Comparison of ENCODE assay signal across 24 mouse cellular contexts in genomic region chr11:62890796-62891195, GRCm38 (mm10). TPM values are rescaled to one million over a fixed set of nuclear protein-coding genes. Genes with fewer than 3 reads are reported as not detected.
DNase-seq lines count a peak whose midpoint lies in the region; ATAC-seq and TF ChIP-seq lines count a peak whose summit lies in the region.
"Had no signal": no experiment of that assay in that cellular context is flagged by ENCODE, and none has a peak within 500 bp of the region (broad histone marks: within the 10 kb centered on the region; RNA-seq: fewer than 3 reads in every experiment).

No protein-coding gene starts in this region.

- H3K9ac ChIP-seq in midbrain, embryonic 11.5 days (ENCODE audit: low read length): no peak overlapping the region
- no peak overlapping the region for H3K9ac ChIP-seq in midbrain, postnatal 0 days (replicated peaks; ENCODE audit: low read length, poor library complexity, severe bottlenecking)
- H3K9ac ChIP-seq: embryonic facial prominence, embryonic 12.5 days; embryonic facial prominence, embryonic 15.5 days; forebrain, embryonic 12.5 days had no signal

- no peak for ATAC-seq in midbrain, embryonic 11.5 days (ENCODE audit: low FRiP score)
- no peak for ATAC-seq in midbrain, postnatal 0 days (ENCODE audit: low FRiP score)
- ATAC-seq: forebrain, embryonic 14.5 days; forebrain, embryonic 16.5 days had no signal

- H3K27me3 ChIP-seq in midbrain, embryonic 11.5 days (ENCODE audit: control insufficient read depth, insufficient read depth, low read length): no peaks in the 10 kb centered on the region
- H3K27me3 ChIP-seq in midbrain, postnatal 0 days (ENCODE audit: insufficient read depth, low read length): no peaks in the 10 kb centered on the region
- H3K27me3 ChIP-seq: embryonic facial prominence, embryonic 12.5 days; embryonic facial prominence, embryonic 15.5 days; forebrain, embryonic 12.5 days had no signal

- no peaks in the 10 kb centered on the region for H3K4me1 ChIP-seq in midbrain, embryonic 11.5 days (ENCODE audit: control insufficient read depth, insufficient read depth, low read length)
- H3K4me1 ChIP-seq in midbrain, postnatal 0 days (ENCODE audit: insufficient read depth, low read length): no peaks in the 10 kb centered on the region
- H3K4me1 ChIP-seq: embryonic facial prominence, embryonic 12.5 days; forebrain, embryonic 10.5 days; forebrain, embryonic 12.5 days had no signal

- no peak for TF ChIP-seq CTCF in layer of hippocampus, adult 2 months (conservative IDR thresholded peaks at IDR 0.05)
- TF ChIP-seq CTCF in midbrain, postnatal 0 days (IDR thresholded peaks at IDR 0.05): no peak

- no peaks in the 10 kb centered on the region for H3K9me3 ChIP-seq in midbrain, embryonic 11.5 days (ENCODE audit: control insufficient read depth, low read length)
- no peaks in the 10 kb centered on the region for H3K9me3 ChIP-seq in midbrain, postnatal 0 days (ENCODE audit: low read length)
- H3K9me3 ChIP-seq: embryonic facial prominence, embryonic 12.5 days; embryonic facial prominence, embryonic 15.5 days; forebrain, embryonic 10.5 days; forebrain, embryonic 12.5 days had no signal

- H3K4me3 ChIP-seq in layer of hippocampus, adult 2 months: no peak overlapping the region
- H3K4me3 ChIP-seq in midbrain, embryonic 11.5 days (ENCODE audit: low read depth, low read length): no peak overlapping the region
- H3K4me3 ChIP-seq in midbrain, postnatal 0 days (ENCODE audit: low read depth, low read length): no peak overlapping the region
- H3K4me3 ChIP-seq: embryonic facial prominence, embryonic 12.5 days; embryonic facial prominence, embryonic 15.5 days; erythroblast, embryonic 14.5 days; forebrain, embryonic 10.5 days; forebrain, embryonic 12.5 days had no signal

- WGBS in midbrain, embryonic 11.5 days: 93% methylated on average over 4 of the region's 4 CpGs
- 80% methylated on average over 4 of the region's 4 CpGs for WGBS in midbrain, postnatal 0 days

- H3K36me3 ChIP-seq in midbrain, embryonic 11.5 days (ENCODE audit: control insufficient read depth, insufficient read depth, low read length): no peaks in the 10 kb centered on the region
- H3K36me3 ChIP-seq in midbrain, postnatal 0 days (ENCODE audit: insufficient read depth, low read length): peaks cover 17% of the 10 kb centered on the region

- DNase-seq in layer of hippocampus, adult 2 months (ENCODE audit: low spot score in 2 of 2): peak in 1 of 2 experiments; percentile 5
- no peak for DNase-seq in layer of hippocampus, adult 9-10 months (ENCODE audit: low spot score)
- peak; percentile 38 for DNase-seq in lung, postnatal 10 days
- DNase-seq in lung, postnatal 25 days (ENCODE audit: low spot score): no peak
- peak; percentile 64 for DNase-seq in midbrain, embryonic 11.5 days (ENCODE audit: low spot score, missing footprints)
- DNase-seq in midbrain, postnatal 0 days (ENCODE audit: low spot score): no peak
- DNase-seq: adrenal gland, adult 2 months; adrenal gland, postnatal 10 days; adrenal gland, postnatal 25 days; cerebellum, adult 11 months; cerebellum, adult 18-20 months; cerebellum, adult 8-10 months; cerebellum, adult 9-11 months; cerebellum, postnatal 14 days; cerebellum, postnatal 36 days; embryo, embryonic 11 days had no signal

- H3K27ac ChIP-seq in layer of hippocampus, adult 2 months: peak overlapping the region; percentile 40; the same call in 1 of the 2 replicates
- no peak overlapping the region for H3K27ac ChIP-seq in midbrain, embryonic 11.5 days (ENCODE audit: low read depth, low read length)
- H3K27ac ChIP-seq in midbrain, postnatal 0 days (ENCODE audit: low read depth, low read length): no peak overlapping the region
- H3K27ac ChIP-seq: embryonic facial prominence, embryonic 12.5 days; embryonic facial prominence, embryonic 15.5 days; forebrain, embryonic 10.5 days; forebrain, embryonic 12.5 days had no signal

- H3K4me2 ChIP-seq in midbrain, embryonic 11.5 days: no peak overlapping the region
- H3K4me2 ChIP-seq in midbrain, postnatal 0 days (ENCODE audit: low read depth, low read length, poor library complexity, severe bottlenecking): no peak overlapping the region
- H3K4me2 ChIP-seq: embryonic facial prominence, embryonic 12.5 days; embryonic facial prominence, embryonic 15.5 days; forebrain, embryonic 12.5 days had no signal

RNA-seq across cellular contexts. Expression of gene Tvp23b, which starts 11.5 kb away (rescaled TPM):
- total RNA-seq in layer of hippocampus, adult 2 months (2021): 10 to 100 TPM; 27.6 to 30.5 TPM
- polyA plus RNA-seq in midbrain, embryonic 11.5 days (2014; fragmentation: Nextera tagmentation; extraction: Ambion mirVana): 44.4 and 48.7 TPM in 2 replicates
- total RNA-seq in midbrain, postnatal 0 days (2014; rRNA removed): 29.5 and 36.6 TPM in 2 replicates
- polyA plus RNA-seq in midbrain, postnatal 0 days (2015; fragmentation: Nextera tagmentation; extraction: Ambion mirVana): 42.5 and 44.2 TPM in 2 replicates
- polyA plus RNA-seq: erythroblast, embryonic 14.5 days had no signal

RNA-seq across cellular contexts. Expression of gene Fbxw10, which starts 43.9 kb away (rescaled TPM):
- 1 to 10 TPM; 1.9 to 2.6 TPM for total RNA-seq in layer of hippocampus, adult 2 months (2021)
- 0.45 and 0.63 TPM in 2 replicates for polyA plus RNA-seq in midbrain, embryonic 11.5 days (2014; fragmentation: Nextera tagmentation; extraction: Ambion mirVana)
- 0.38 and 0.49 TPM in 2 replicates for total RNA-seq in midbrain, postnatal 0 days (2014; rRNA removed)
- polyA plus RNA-seq in midbrain, postnatal 0 days (2015; fragmentation: Nextera tagmentation; extraction: Ambion mirVana): 0.60 and 0.72 TPM in 2 replicates
- total RNA-seq: MEL had no signal
- polyA plus RNA-seq: adrenal gland, adult 2 months; erythroblast, embryonic 14.5 days had no signal

Comparison
In these comparisons a context has a peak if more than half of its experiments do, and no peak if none do; other contexts are left out.
1. DNase-seq: peak in lung, postnatal 10 days (single experiment) and midbrain, embryonic 11.5 days (single experiment); none in layer of hippocampus, adult 9-10 months (single experiment), lung, postnatal 25 days (single experiment) and midbrain, postnatal 0 days (single experiment).